Mouse (Mus musculus): ENCODE measurements at regions not wholly inside any gene's neighbourhood (a gene's known extent, or its start where the extent isn't known, plus 50 kb on each side); places are given as distances from the start of the nearest gene placed in this dataset.

DNA sequence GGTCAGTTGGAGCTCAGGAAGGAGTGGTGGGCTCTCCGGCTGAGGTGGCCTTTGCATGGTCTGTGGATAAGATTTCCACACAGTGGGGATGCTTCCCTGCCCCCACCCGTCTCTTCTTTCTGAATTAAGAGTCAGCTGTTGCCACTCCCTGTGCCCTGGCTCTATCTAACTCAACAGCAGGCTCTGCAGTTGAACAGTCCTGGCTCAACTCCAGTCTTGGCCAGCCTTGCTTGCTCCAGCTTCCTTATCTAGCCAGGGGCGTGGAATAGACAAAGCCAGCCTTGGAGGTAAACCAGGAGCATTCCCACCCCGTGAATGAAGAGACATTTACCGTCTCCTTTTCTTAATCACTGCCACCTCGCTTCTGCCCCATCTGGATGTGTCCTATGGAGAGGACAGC, 89.7 kb downstream of the Mn1 start:
- DNase-seq, result peak; percentile 11

DNA sequence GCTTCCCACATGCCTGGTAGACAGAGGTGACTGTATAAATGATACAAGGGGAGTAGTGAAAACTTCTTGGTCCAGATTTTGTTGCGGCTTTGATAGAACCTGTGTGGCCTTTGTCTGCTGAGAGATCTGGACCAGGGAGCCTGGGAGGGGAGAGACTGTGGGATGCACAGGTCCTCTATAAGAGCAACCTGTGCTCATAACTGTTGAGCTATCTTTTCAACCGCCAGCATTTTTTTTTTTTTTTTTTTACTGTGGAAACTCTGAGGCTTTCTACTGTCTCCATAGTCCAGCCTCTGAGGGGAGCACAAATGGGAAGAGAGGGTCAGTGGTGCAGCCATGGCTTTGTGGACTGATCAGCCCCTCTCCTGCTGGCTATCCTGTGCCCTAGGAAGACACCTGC, 90.2 kb downstream of the Mn1 start:
- DNase-seq, result no peak

DNA sequence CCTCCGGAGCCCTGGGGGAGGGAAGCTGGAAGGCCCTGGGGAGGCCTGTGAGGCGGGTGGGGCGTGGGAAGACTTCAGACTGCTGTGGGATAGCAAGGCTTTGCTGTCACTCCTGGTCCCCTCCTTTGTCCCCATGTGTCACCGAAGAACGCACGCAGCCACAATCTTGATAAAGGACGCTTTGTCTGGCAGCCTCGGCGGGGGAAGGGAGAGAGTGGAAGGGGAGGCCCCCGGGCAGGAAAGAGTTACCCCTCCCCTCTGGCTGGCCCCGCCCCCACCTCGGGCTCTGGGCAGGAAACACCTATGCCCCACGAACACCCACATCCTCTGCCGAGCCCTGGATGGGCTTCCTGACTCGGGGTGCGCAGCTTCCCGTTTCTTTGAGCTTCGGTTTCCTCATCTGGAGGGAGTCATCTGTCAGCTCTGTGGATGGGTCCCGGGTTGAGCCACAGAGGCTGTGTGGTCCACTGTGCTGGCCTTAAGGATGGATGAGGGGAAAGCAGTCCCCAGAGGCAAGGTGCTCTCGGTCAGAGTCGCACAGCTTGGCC, 91.9 kb downstream of the Mn1 start:
- DNase-seq, result peak; percentile 49

DNA sequence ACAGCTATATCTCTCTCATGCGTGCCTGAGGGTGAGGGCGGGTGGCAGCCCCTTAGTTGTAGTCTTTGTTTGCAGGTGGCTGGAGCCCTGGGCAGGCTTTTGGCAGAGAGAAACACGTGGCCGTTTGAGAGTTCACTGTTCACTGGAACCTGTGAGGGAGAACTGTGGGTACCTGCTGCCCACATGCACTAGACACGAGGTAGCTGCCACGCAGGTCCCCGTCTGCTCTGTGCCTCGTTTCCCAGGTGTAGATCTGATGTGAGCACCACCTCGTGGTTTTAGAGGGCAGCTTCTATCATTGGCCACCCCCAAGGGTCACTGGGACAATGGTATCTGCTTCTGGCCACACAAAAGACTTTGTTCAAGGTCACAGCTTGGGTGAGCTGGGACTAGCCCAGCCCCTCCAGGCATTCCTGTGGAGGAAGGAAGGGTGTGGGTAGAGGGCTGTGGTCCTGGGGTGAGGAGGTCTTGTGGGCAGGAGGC, 92.5 kb downstream of the Mn1 start:
- DNase-seq, result peak; percentile 16

DNA sequence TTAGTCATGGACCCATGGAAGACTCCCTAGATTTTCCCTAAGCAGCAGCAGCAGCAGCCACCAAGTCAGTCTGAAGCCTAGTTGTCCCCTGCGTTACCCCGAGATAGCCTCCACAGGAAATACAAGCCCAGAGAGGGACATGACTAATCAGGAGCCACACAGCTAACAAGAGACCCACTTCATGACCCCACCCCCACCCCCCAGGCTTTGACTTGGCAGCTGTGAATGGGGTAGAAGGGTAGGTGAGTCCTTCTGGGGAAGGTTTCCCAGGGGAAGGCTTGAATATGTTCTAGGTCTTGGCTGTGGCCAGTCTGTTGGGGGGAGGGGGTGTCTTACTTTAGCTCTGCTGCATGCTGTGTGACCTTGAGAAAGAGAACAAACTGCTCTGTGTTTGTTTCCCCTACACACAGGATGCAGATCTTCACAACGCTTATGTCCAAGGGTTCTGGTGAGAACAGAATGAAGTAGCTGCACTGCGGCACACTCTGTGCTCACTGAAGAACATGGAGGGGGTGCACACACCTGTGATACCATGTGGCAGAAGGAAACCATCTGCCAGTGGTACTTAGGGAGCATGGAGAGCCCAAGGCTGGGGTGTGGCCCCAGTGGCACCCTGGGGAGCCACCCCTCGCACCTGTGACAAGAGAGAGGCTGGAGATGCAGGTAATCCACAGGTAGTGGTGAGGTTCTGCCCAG, 93.2 kb downstream of the Mn1 start:
- DNase-seq, result no peak

DNA sequence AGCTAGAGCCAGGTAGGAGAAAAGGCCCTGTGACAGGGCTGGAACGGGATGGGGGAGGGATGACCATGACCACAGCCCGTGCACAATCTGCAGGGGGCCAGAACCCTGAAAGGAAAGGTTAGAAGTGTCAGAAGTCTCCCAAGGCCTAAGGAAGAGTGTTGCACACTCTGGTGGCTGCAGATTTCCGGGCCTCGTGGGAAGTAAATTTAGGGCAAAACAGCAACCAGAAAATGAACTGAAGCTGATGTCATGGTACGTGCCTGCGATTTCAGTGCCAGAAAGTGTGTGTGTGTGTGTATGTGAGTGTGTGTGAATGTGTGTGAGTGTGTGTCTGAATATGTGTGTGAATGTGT, 93.7 kb downstream of the Mn1 start:
- DNase-seq, result no peak

DNA sequence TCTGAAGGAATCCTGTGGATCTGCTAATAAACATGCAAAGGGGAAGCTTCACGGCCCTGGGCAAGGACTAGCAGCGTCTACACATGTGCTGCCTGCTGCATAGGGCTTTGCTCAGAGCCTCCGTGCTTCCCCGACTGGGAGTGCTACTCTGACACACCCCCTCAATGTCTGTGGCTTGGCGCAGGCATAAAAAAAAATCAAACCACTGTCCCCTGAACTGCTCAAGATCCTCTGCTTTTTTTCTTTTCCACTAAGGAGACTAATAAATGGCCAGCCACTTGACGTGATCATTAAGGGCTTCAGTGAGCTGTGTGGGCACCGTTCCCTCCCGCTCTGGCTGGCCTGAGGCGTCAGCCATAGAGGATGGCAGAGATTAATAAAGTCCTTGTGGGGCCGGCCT, 94.8 kb downstream of the Mn1 start:
- no peak for DNase-seq

DNA sequence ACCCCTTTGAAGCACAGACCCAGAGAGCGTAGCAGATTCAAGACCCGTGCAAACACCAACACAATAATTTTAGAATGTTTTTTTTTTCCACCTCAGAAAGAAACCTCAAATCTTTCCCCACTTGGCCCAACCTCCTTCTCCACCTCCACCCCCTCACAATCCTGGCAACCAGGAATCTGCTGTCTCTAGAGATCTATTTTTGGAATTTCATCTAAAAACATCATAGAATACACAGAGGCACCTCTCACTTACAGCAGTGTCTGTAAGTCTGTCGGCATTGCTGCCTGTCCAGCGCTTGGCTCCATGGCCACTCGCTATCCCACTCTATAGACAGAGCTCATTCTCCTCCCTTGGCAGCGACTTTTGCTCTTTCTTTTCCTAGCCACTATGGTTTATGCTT, 96.8 kb downstream of the Mn1 start:
- no peak for DNase-seq

DNA sequence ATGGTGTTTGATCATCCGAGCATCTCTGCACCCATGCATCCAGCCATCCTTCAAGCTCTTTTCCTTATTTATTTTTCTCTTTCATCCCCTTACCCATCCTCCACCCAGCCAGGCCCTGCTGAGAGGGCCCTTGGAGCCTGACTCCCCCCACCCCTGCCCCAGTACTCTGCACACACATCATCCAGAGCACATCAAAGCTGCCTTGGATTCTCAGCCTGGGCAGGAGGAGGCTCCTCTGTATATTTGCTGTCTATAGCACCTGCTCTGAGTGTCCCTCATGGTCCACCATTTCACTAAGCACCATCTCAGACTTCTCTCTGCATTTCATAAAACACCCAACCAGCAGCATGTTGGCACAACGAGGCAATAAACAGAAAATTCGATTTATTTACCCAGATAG, 101.9 kb downstream of the Mn1 start:
- no peak for DNase-seq

DNA sequence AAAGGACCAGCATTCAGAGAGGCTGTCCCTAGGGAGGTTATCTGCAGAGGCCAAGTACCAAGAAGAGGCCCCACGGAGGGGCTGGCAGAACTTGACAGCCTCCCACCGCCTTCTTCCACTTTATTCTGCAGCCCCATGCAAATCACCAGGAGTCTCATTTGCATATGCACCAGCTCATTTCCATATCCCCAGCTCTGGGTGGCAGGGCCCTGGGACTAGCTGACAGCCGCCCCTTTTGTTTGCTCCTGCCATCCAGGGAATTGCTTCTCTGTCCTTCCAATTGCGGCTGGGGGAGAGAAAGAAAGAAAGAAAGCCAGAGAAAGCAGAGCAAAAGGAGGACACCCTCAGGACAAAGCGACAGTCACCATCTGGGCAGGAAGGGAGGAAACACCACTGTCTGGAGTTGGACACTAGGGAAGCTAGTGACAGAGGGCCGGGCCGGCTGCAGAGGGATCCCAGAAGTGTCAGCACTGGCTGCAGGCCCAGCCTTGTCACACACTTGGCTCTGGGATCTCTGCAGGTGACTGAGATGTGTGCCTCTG, 102.4 kb downstream of the Mn1 start:
- no peak for DNase-seq

DNA sequence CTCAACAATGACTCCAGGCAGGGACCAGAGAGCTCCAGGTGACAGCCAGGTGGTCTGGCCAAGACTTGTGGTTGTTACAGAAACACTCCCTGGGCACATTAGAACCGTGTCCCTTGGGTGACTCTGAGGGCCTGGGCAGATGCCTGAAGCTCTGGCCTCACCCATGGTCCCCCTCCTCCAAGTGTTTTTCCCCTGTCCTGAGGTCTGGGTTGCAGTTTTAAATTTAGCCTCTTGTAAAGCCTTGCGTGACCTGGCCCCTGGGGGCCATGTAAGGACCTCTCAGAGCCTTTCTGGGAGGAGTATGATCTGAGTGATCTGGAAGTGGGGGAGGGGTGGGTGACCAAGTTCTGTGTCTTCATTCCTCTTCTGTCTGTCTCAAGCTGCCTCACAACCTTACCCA, 104.7 kb downstream of the Mn1 start:
- no peak for DNase-seq

DNA sequence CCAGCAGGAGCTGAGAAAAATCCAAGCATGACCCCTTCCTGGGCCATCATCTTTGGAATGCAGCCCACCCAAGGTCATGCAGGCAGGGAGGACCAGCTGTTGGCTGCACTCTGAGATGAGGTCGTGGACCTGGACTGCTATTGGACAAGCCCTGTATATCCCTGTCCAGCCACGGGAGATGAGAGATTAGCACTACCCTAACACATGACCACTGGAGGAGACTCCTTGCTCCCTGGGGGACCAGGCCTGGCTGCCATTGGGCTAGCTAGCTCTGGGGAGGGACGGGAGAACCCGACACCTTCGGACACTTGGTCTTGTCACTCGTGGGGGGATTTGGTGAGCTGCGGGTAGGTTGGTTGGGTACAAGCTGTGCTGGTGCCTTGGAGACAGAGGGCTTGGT, 105.4 kb downstream of the Mn1 start:
- DNase-seq, result no peak

DNA sequence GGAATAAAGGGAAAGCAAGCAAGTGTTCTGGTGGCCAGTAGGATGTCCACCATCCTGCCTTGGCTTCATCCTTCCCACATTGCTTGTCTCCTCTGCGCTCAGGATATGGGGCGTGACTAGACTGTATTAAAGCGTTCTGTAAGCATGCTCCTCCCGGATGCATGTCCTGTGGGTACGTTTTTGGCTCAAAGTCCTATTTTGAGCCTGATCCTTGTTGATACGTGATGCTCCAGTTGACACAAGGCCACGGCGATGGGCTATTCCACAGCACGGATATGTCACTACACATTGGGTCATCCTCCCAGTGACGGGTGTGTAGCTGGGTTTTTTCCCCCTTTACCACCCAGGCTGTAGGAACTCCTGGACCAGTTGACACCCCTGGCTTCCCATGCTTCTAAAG, 110.6 kb downstream of the Mn1 start:
- DNase-seq, result no peak

DNA sequence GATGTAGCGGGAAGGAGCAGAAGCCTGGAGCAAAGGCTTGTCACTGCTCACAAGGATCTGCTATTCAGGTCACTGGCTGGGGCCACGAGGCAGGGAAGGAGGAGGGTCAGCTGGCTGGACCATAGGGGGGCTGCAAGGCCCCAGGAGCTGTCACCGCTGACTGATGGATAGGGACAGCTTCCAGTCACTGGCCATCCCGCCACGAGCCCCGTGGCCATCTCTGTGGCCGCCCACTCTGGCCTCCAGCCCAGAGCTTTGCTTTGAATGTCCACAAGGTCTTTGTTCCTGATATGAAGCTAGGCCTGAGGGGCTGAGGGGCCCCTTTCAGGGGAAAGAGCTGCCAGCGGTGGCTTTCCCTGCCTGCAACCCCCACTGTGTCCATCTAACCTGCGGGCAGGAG, 111.9 kb downstream of the Mn1 start:
- DNase-seq, result no peak

DNA sequence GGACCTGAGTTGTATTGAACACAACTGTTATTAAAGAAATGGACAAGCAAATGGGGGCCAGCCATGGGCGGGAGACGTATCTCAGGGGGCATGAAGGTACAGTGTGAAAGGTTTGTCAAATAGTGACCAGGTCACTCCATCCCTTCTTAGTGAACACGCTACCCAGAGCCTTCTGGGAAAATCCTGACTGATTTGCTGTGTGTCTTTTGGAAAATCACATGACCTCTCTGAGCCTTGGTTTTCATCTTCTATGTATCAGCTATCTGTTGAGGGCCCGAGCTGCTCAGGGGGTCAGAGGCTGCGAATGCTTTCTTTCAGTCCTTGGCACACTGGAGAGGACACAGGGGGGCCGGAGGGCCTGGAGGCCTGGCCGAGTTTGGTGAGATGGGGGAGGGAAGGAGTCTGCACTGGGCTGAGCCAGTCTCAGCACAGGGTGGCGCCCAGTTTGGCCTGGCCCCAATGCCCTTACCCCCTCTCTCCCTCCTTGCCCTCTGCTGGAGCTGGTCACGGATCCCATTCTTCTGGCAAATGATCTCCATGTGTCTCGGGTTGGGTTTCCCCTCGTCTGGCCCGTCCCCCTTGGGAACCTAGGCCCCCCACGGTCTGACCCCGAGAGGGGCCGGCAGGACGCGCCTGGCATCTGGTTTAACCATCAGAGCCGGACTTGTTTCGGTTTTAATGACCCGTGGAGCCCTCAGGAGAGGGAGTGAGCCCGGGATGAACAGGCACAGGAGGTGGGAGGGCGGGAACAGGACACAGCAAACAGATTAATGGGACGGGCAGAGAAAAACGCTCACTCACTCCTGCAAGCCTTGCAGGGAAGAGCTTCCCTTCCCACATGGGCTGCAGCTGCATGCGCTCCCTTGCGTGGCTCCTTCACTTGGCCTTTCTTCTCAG, 113.7 kb downstream of the Mn1 start:
- no peak for DNase-seq

DNA sequence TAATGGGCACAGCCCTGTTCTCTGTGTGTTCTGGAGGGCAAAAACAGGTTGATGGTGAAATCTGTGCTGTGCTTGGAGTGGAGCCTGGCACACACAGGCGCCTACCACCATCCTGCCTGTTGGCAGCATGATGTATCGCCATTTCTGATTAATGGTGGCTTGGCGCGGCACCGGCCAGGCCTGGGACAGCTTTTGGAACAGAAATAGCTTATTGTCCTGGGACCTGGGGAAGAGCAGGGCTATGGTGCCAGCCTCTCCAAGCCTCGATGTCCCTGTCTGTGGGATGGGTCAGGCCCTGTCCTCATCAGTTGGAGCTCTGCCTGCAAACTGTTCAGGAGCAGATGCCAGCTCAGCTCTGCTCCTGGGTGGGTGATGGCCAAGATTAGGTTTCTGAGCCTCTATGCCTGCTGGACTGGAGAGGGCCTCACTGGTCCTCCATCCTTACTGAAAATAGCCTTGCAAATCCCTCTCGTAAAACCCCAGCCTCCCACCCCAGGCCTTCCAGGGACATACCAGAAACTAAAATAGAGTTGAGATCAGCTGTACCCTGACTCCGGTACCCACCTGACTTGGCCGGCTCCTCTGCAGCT, 115.4 kb downstream of the Mn1 start:
- no peak for DNase-seq

DNA sequence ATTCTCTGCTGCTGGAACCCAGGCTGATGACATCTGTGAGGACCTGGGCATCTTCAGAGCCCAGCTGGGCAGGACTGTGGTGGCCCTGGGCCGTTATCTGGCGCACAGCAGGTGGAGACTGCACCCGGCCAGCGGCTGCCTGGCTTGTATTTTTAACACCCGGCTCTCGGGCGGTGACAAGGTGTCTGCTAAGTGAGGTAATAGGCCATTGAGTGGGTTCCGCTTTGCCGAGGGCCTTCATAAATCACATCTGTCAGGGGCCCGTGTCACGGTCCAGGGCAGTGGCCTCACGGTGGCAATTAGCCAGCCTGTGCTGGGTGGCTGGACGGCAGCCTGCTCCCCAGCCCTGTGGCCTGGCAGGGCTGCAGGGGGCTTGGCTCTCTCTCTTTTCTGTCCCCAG, 118.8 kb downstream of the Mn1 start:
- peak; percentile 59 for DNase-seq

DNA sequence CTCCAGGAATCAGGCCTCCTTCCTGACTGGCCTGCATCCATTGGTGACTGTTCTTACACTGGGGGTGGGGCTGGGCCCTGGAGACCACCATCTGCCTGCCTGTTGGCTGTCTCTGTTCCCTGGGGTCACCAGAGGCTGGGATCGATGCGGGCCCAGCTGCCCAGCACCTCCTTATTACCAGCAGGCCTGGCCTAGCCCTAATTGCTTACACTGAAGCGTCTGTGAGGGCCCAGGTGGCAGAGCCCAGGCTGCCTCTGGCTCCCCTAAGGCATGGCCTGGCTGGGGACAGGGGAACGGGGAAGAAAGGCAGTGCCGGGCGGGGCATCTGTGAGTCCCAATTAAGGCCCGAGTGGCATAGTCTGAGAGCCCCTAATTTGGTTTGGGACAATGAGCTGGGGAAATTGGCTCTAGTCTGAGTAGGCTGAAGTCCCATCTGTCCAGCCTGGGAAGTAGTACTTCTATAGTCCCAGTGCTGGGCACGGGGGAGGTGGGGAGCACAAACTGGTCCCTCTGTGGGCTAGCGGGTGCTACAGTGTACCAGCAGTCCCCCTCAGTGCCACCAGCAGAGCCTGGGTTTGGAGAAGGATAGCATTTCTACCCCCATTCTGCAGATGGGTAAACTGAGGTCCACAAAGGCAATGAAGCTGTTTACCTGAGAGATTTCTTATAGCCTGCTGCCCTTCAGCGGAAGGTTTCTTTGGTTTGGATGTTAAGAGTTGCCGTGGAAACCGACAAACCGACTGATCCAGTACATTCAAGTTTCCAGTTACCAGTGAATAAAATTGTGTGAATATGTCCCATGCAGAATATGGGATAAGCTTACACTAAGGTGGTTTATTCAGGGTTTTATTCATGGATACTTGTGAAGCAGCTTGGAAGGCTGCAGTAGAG, 121.6 kb downstream of the Mn1 start:
- DNase-seq, result no peak

DNA sequence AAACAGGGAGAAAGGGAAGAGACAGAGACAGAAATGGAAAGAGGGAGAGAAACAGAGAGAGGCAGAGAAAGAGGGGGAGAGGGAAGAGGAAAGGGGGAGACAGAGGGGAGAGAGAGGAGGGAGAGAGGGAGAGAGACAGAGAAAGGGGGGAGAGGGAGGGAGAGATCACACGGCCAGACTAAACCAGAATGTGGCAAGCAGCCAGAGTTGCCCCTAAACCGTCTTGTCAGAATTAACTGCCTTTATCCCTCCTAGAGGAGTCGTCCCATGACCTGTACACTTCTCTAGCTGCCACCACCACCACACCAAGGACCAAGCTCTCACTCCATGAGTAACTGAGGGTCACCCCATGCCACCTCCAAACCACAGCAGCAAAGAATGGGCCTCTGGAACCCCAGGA, 123.3 kb downstream of the Mn1 start:
- no peak for DNase-seq

DNA sequence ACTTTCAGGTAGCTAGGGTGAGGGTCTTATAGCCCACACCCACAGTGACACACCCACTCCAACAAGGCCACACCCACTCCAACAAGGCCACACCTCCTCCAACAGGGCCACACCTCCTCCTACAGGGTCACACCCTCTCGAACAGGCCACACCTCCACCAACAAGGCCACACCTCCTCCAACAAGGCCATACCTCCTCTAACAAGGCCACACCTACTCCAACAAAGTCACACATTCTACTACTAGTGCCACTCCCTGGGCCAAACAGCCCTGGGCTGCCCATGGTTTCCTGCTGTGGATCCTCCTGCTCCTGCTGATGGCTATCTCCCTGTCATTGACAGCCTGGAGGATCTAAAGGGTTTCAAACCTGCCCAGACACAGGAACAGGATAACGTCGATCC, 124.9 kb downstream of the Mn1 start:
- no peak for DNase-seq

DNA sequence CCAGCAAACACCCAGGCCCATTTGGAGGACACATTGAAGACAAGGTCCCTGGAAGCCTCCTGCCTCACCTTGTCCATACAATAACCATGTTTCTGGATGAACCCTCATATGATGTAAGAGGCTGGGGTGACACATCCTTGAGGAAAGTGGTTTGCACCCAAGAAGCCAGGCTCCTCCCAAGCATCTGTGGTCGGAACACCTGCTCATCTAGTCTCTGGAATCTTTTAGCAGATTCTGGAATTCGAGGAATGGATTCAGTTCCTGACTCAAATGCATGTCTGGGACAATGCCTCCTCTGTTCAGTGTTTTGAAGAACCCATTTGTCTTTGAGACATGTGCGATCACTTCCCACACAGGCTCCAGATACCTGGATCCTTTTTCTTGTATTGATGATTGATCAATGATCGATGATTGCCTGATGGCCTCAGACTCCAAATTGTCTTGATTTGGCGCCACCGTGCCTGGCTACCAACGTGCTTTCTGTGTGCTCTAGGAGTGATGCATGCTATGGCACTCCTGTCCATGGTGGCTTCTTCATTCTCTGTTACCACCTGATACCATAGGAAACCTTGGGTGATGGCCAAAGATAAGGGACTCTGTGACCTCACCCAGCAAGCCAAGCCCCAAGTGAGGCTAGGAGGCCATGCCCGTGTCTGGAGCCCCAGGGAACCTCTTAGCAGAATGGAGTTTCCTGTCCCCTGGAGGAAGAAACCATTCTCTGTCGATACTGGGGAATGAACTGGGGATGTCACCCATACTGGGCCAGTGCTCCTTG, 126.7 kb downstream of the Mn1 start:
- DNase-seq, result no peak

Data from kidney, adult 11 months (tissue).